Mouse (Mus musculus) kidney, postnatal 0 days (tissue): ENCODE results near the gene 4833439L19Rik. TPM values are rescaled to one million over a fixed set of nuclear protein-coding genes. Genes with fewer than 3 reads are reported as not detected.

Source experiments
- ATAC-seq: fragments of 200-750 bp; cut with Nextera tagmentation; replicated peaks from 2 replicates; pipeline ENCODE4 v1.8.0; 2017; ENCODE audit warnings: low read depth, moderate number of reproducible peaks, moderate TSS enrichment, moderate library complexity; ENCODE audit not compliant: low FRiP score
- DNase-seq: peaks from one replicate; pipeline ENCODE4 v3.0.0-alpha.2; 2016; ENCODE audit warnings: low spot score
- H3K27ac ChIP-seq: fragments of 300-500 bp; sonication (generic); 2 replicates; pipeline ENCODE4 v1.5.1; 2014; ENCODE audit warnings: mild to moderate bottlenecking
- H3K27me3 ChIP-seq: fragments of 300-500 bp; sonication (generic); 2 replicates; pipeline ENCODE4 v1.6.1; 2014; ENCODE audit warnings: low read length, mixed read lengths; ENCODE audit not compliant: insufficient read depth
- H3K36me3 ChIP-seq: fragments of 300-500 bp; sonication (generic); 2 replicates; pipeline ENCODE4 v1.6.1; 2014; ENCODE audit warnings: low read length, mixed read lengths; ENCODE audit not compliant: insufficient read depth
- H3K4me1 ChIP-seq: fragments of 300-500 bp; sonication (generic); replicated peaks from 2 replicates; pipeline ENCODE4 v1.6.1; 2014; ENCODE audit warnings: antibody characterized with exemption, low read length, mixed read lengths; ENCODE audit not compliant: insufficient read depth
- H3K4me2 ChIP-seq: fragments of 300-500 bp; sonication (generic); 2 replicates; pipeline ENCODE4 v1.6.1; 2014; ENCODE audit warnings: mild to moderate bottlenecking, low read length, moderate library complexity, mixed read lengths
- H3K4me3 ChIP-seq: fragments of 300-500 bp; sonication (generic); replicated peaks from 2 replicates; pipeline ENCODE4 v1.5.1; 2014; ENCODE audit warnings: low read depth, low read length
- H3K9ac ChIP-seq: fragments of 300-500 bp; sonication (generic); 2 replicates; pipeline ENCODE4 v1.6.1; 2014; ENCODE audit warnings: low read depth, low read length
- H3K9me3 ChIP-seq: fragments of 300-500 bp; sonication (generic); replicated peaks from 2 replicates; pipeline ENCODE4 v1.6.1; 2016; ENCODE audit warnings: low read length, inconsistent platforms, mixed read lengths
- CTCF ChIP-seq: IDR thresholded peaks from 2 replicates; pipeline ENCODE4 v1.5.1; 2016; ENCODE audit warnings: antibody characterized with exemption, low read depth, mild to moderate bottlenecking, moderate library complexity
- WGBS: fragments of 180-500 bp; shearing (Covaris S2); extraction: QIAGEN DNeasy Blood & Tissue Kit; methylation state at CpG from one replicate; pipeline ENCODE4 v1.1.7; 2014; 5-methylcytosine and 5-hydroxymethylcytosine counted together
- polyA plus RNA-seq: library from polyadenylated mRNA; unstranded; fragments of >200 nt; fragmentation: Nextera tagmentation; extraction: Ambion mirVana; gene quantifications from 2 replicates; pipeline ENCODE4 v1.2.1, GENCODE M21; 2015

4833439L19Rik gene
- polyA plus RNA-seq, 1 experiment from 2014 or later: 190 TPM

DNA sequence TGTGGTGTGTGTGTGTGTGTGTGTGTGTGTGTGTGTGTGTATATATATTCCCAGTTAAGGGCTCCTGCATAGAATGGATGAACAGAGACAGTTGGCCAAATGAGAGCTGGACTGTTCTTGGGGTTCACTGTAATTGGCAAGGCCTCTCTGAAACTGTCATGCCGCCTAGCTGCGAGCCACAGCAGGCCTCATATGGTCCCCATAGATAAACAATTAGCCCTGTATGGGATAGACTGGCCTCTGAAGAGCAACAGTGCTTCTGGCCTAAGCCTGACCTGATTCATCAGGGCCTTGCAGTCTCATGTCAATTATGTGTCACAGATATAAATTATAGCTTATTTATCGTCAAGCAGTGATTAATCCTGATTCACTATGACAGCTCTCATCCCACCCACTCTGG is 42.8 kb upstream of the 4833439L19Rik start:
- DNase-seq (no peak), ATAC-seq (no peak)
- 0 out of 2 replicates have a peak, but pooled peaks cover 7% of the 10 kb centered on the region for H3K36me3 ChIP-seq
- no peak overlapping the region for H3K4me2 ChIP-seq
- H3K27me3 ChIP-seq: no peaks in the 10 kb centered on the region
- peaks cover 6% of the 10 kb centered on the region; the same call in 1 of the 2 replicates for H3K4me1 ChIP-seq
- H3K27ac ChIP-seq: no peak overlapping the region
- H3K9ac ChIP-seq: no peak overlapping the region
- 85% methylated on average over 3 of the region's 3 CpGs for WGBS
- no peaks in the 10 kb centered on the region for H3K9me3 ChIP-seq
- TF ChIP-seq CTCF: no peak
- no peak overlapping the region for H3K4me3 ChIP-seq

DNA sequence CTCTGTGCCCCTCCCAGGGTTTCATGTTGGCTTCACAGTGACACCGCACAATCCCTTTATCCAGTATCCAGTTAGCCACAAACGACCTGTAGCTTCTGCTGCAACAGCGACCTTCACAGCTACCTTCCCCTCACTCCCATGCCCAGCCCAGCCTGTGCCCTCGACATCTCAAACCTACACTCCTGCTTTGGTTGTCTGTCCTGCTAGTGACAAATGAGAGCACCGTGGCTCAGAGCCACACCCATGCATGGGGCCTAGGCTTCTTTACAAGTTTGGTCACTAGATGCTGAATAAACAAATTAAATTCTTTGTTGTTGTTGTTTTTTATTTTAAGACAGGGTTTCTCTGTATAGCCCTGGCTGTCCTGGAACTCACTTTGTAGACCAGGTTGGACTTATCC is 42.0 kb upstream of the 4833439L19Rik start:
- no peak overlapping the region for H3K4me2 ChIP-seq
- WGBS: 63% methylated on average over 5 of the region's 5 CpGs
- H3K9ac ChIP-seq: no peak overlapping the region
- DNase-seq (no peak), ATAC-seq (no peak)
- no peak for TF ChIP-seq CTCF
- no peak overlapping the region for H3K27ac ChIP-seq
- H3K36me3 ChIP-seq: 0 out of 2 replicates have a peak, but pooled peaks cover 7% of the 10 kb centered on the region
- no peak overlapping the region for H3K4me3 ChIP-seq
- peaks cover 6% of the 10 kb centered on the region; the same call in 1 of the 2 replicates for H3K4me1 ChIP-seq
- no peaks in the 10 kb centered on the region for H3K27me3 ChIP-seq
- H3K9me3 ChIP-seq: no peaks in the 10 kb centered on the region

DNA sequence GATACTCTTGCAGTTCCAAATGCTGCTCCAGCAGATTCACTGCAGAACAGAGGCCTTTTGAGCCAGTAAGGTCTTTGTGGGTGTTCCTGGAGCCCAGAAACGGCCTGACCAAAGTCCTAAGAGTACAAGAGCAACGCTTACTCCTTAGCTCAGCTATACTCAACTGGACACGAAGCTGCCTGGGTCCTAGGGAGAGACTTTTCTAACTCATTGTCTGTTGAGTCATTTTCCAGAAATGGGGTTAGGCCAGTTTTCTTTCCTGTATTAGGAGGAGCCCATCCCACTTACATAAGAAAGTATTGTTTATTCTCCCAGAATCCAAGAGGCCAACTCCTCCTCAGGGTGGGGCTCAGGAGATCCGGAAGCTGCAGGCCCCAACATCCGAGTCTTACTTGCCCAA is 40.2 kb upstream of the 4833439L19Rik start:
- H3K4me3 ChIP-seq: no peak overlapping the region
- 79% methylated on average over 5 of the region's 5 CpGs for WGBS
- peaks cover 6% of the 10 kb centered on the region; the same call in 1 of the 2 replicates for H3K4me1 ChIP-seq
- TF ChIP-seq CTCF: no peak
- H3K9ac ChIP-seq: no peak overlapping the region
- no peak for DNase-seq
- no peaks in the 10 kb centered on the region for H3K27me3 ChIP-seq
- H3K36me3 ChIP-seq: 0 out of 2 replicates have a peak, but pooled peaks cover 7% of the 10 kb centered on the region
- no peak overlapping the region for H3K27ac ChIP-seq
- no peak overlapping the region for H3K4me2 ChIP-seq
- H3K9me3 ChIP-seq: no peaks in the 10 kb centered on the region
- ATAC-seq: no peak

DNA sequence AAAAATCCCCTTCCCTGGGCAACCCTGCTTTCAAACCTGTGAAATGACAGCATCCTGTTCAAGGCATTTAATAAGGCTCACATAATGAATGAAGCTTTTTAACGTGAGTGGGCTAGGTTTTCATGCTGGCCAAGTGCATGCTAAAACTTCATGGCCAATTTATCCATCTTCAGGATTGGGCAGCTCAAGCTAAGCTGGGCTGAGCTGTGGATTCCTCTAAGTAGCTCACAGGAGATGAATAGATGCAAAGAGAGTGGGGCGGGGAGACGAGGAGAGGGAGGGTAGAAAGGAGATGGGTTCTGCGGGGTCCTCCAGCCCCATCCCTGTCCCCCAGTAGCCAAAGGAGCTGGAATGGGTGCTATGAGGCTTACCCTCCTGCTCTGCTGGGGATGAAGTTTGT is 39.0 kb upstream of the 4833439L19Rik start:
- 0 out of 2 replicates have a peak, but pooled peaks cover 7% of the 10 kb centered on the region for H3K36me3 ChIP-seq
- H3K9ac ChIP-seq: 0 out of 2 replicates have a peak overlapping the region, but pooled peaks have one; percentile 8
- 78% methylated on average over 4 of the region's 4 CpGs for WGBS
- H3K9me3 ChIP-seq: no peaks in the 10 kb centered on the region
- H3K27ac ChIP-seq: no peak overlapping the region
- ATAC-seq (no peak), DNase-seq (no peak)
- no peaks in the 10 kb centered on the region for H3K27me3 ChIP-seq
- no peak overlapping the region for H3K4me2 ChIP-seq
- H3K4me3 ChIP-seq: no peak overlapping the region
- TF ChIP-seq CTCF: no peak
- H3K4me1 ChIP-seq: no peaks in the 10 kb centered on the region

DNA sequence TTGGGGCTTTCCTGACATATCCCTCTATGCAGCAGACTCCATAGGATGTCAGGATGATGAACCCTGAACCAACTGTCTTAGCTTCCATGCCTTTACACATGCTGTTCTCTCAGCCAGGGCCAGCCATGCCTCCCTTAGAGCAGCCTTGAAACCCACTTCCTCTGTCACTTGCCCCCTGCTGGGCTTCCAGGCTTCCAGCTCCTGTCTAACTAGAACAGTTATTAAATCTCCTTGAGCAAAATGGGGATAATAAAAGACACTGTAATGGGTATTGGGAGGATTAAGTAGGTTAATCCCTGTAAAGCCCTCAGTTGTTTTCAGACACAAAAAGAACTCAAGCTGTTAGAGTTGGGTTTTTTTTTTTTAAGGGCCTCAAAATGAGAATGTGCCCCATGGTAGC is 38.3 kb upstream of the 4833439L19Rik start:
- DNase-seq: no peak
- Histone ChIP-seq H3K9me3 (no peaks in the 10 kb centered on the region), H3K4me2 (no peak overlapping the region), H3K36me3 (0 out of 2 replicates have a peak, but pooled peaks cover 7% of the 10 kb centered on the region), H3K4me3 (no peak overlapping the region), H3K4me1 (no peaks in the 10 kb centered on the region), H3K27ac (no peak overlapping the region), H3K27me3 (no peaks in the 10 kb centered on the region), H3K9ac (no peak overlapping the region)
- TF ChIP-seq CTCF: 0 out of 2 replicates have a peak, but pooled peaks have one; percentile 28
- no peak for ATAC-seq

DNA sequence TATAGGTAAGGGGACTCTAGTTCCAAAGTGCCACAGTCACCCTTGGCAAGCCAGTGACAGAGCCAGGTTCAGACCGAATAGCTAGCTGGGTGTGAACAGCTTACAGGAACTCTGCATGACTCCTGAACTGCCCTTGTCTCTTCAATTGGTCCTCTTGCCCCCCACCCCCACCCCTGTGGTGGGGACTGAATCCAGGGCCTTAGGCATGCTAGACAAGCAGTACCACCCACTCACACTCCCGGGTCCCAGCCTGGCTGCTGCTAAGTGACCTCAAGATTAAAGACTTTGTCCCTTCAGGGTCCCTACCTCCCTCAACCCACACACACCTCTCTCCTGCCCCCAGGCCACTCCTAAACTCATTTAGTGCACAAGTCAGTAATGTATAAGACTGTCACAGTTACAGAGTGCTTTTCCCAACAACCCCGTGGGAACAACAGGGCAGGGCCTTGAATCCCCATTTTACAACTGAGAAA is 37.4 kb upstream of the 4833439L19Rik start:
- H3K9ac ChIP-seq: no peak overlapping the region
- no peaks in the 10 kb centered on the region for H3K27me3 ChIP-seq
- no peaks in the 10 kb centered on the region for H3K4me1 ChIP-seq
- WGBS: 24% methylated on average over 3 of the region's 3 CpGs
- 0 out of 2 replicates have a peak, but pooled peaks cover 7% of the 10 kb centered on the region for H3K36me3 ChIP-seq
- H3K9me3 ChIP-seq: no peaks in the 10 kb centered on the region
- DNase-seq (no peak), ATAC-seq (no peak)
- no peak overlapping the region for H3K4me2 ChIP-seq
- H3K4me3 ChIP-seq: no peak overlapping the region
- no peak for TF ChIP-seq CTCF
- no peak overlapping the region for H3K27ac ChIP-seq
